Mouse (Mus musculus) limb, embryonic 10.5 days (tissue): ENCODE data around the gene Gm10190. TPM values are rescaled to one million over a fixed set of nuclear protein-coding genes. Genes with fewer than 3 reads are reported as not detected.
"Not testable (repeated sequence)": the region's sequence is repeated elsewhere in the genome, so short reads cannot be mapped to it uniquely, and the experiment has no call there.

Source experiments
- DNase-seq: peaks from one replicate; pipeline ENCODE4 v3.0.0-alpha.2; 2017; ENCODE audit warnings: low spot score
- H3K27ac ChIP-seq: fragments of 300-500 bp; sonication (generic); 2 replicates; pipeline ENCODE4 v1.5.1; 2016; ENCODE audit warnings: mild to moderate bottlenecking
- H3K27me3 ChIP-seq: fragments of 300-500 bp; sonication (generic); 2 replicates; pipeline ENCODE4 v1.6.1; 2016; ENCODE audit warnings: low read depth, mild to moderate bottlenecking; ENCODE audit not compliant: poor library complexity, severe bottlenecking
- H3K36me3 ChIP-seq: fragments of 300-500 bp; sonication (generic); 2 replicates; pipeline ENCODE4 v1.6.1; 2016; ENCODE audit warnings: mild to moderate bottlenecking, moderate library complexity
- H3K4me1 ChIP-seq: fragments of 300-500 bp; sonication (generic); 2 replicates; pipeline ENCODE4 v1.6.1; 2016
- H3K4me3 ChIP-seq: fragments of 300-500 bp; sonication (generic); 2 replicates; pipeline ENCODE4 v1.5.1; 2016; ENCODE audit warnings: mild to moderate bottlenecking, moderate library complexity
- H3K9me3 ChIP-seq: fragments of 300-500 bp; sonication (generic); replicated peaks from 2 replicates; pipeline ENCODE4 v1.6.1; 2016; ENCODE audit warnings: mild to moderate bottlenecking
- WGBS: fragments of 180-500 bp; shearing (Covaris S2); methylation state at CpG from one replicate; pipeline ENCODE4 v1.1.7; 2016; 5-methylcytosine and 5-hydroxymethylcytosine counted together
- polyA plus RNA-seq: library from polyadenylated mRNA; unstranded; fragments of >200 nt; fragmentation: Nextera tagmentation; extraction: Ambion mirVana; gene quantifications from 2 replicates; pipeline ENCODE4 v1.2.1, GENCODE M21; 2016

The Gm10190 gene
- 1.1 TPM in 1 of 2 replicates, not detected in the other for polyA plus RNA-seq

- peak; percentile 92 for DNase-seq
- Histone ChIP-seq H3K27ac (peak within 1 kb of the TSS; percentile 92), H3K36me3 (no peaks in the 10 kb centered on the region), H3K27me3 (peaks cover 46% of the 10 kb centered on the region), H3K4me3 (peak within 1 kb of the TSS; percentile 59), H3K4me1 (peaks cover 13% of the 10 kb centered on the region), H3K9me3 (no peaks in the 10 kb centered on the region)
- 5% methylated on average over 102 of the region's 102 CpGs for WGBS
These were observed at the start of gene Gm10190 for GRCm38 (mm10) chr17:80372989-80373725. TSS of gene Gm10190 (minus strand) at chr17:80373541.

- no peak for DNase-seq
- Histone ChIP-seq H3K9me3 (no peaks in the 10 kb centered on the region), H3K27ac (no peak overlapping the region), H3K27me3 (no peaks in the 10 kb centered on the region), H3K4me3 (no peak overlapping the region), H3K36me3 (peaks cover 65% of the 10 kb centered on the region), H3K4me1 (no peaks in the 10 kb centered on the region)
- WGBS: 92% methylated on average over 1 of the region's 1 CpGs
These were observed 47.7 kb upstream of the Gm10190 start for GRCm38 (mm10) chr17:80420998-80421397.

GRCm38 (mm10) chr17:80418572-80419210, 45.4 kb upstream of the Gm10190 start:
- H3K9me3 ChIP-seq: no peaks in the 10 kb centered on the region
- H3K27me3 ChIP-seq: no peaks in the 10 kb centered on the region
- no peak for DNase-seq
- H3K27ac ChIP-seq: no peak overlapping the region
- no peaks in the 10 kb centered on the region for H3K4me1 ChIP-seq
- peaks cover 85% of the 10 kb centered on the region for H3K36me3 ChIP-seq
- WGBS: 90% methylated on average over 10 of the region's 10 CpGs
- no peak overlapping the region for H3K4me3 ChIP-seq

- no peaks in the 10 kb centered on the region for H3K27me3 ChIP-seq
- H3K4me3 ChIP-seq: no peak overlapping the region
- DNase-seq: no peak
- no peaks in the 10 kb centered on the region for H3K4me1 ChIP-seq
- H3K9me3 ChIP-seq: no peaks in the 10 kb centered on the region
- no peak overlapping the region for H3K27ac ChIP-seq
- WGBS: 81% methylated on average over 1 of the region's 1 CpGs
- H3K36me3 ChIP-seq: peaks cover 96% of the 10 kb centered on the region
These were observed 37.8 kb upstream of the Gm10190 start for GRCm38 (mm10) chr17:80411182-80411581.

GRCm38 (mm10) chr17:80398243-80398642, 24.9 kb upstream of the Gm10190 start:
- no peak for DNase-seq
- Histone ChIP-seq H3K27me3 (no peaks in the 10 kb centered on the region), H3K27ac (no peak overlapping the region), H3K9me3 (no peaks in the 10 kb centered on the region), H3K4me1 (no peaks in the 10 kb centered on the region), H3K36me3 (peaks cover 54% of the 10 kb centered on the region), H3K4me3 (no peak overlapping the region)
- WGBS: 93% methylated on average over 7 of the region's 7 CpGs

GRCm38 (mm10) chr17:80391423-80392403, 18.4 kb upstream of the Gm10190 start:
- no peak overlapping the region for H3K27ac ChIP-seq
- 14% methylated on average over 17 of the region's 17 CpGs for WGBS
- H3K27me3 ChIP-seq: no peaks in the 10 kb centered on the region
- H3K9me3 ChIP-seq: no peaks in the 10 kb centered on the region
- H3K4me1 ChIP-seq: peaks cover 5% of the 10 kb centered on the region
- peak overlapping the region; percentile 55 for H3K4me3 ChIP-seq
- H3K36me3 ChIP-seq: 0 out of 2 replicates have a peak, but pooled peaks cover 2% of the 10 kb centered on the region
- peak; percentile 70 for DNase-seq

- 72% methylated on average over 10 of the region's 10 CpGs for WGBS
- no peak overlapping the region for H3K27ac ChIP-seq
- DNase-seq: no peak
- no peaks in the 10 kb centered on the region for H3K9me3 ChIP-seq
- peaks cover 5% of the 10 kb centered on the region for H3K4me1 ChIP-seq
- no peak overlapping the region for H3K4me3 ChIP-seq
- no peaks in the 10 kb centered on the region for H3K27me3 ChIP-seq
- H3K36me3 ChIP-seq: no peaks in the 10 kb centered on the region
These were observed 16.7 kb upstream of the Gm10190 start for GRCm38 (mm10) chr17:80390024-80390423.

GRCm38 (mm10) chr17:80385671-80386070, 12.3 kb upstream of the Gm10190 start:
- no peaks in the 10 kb centered on the region for H3K4me1 ChIP-seq
- H3K36me3 ChIP-seq: no peaks in the 10 kb centered on the region
- WGBS: 80% methylated on average over 1 of the region's 1 CpGs
- no peaks in the 10 kb centered on the region for H3K9me3 ChIP-seq
- H3K27me3 ChIP-seq: no peaks in the 10 kb centered on the region
- no peak for DNase-seq
- H3K4me3 ChIP-seq: no peak overlapping the region
- H3K27ac ChIP-seq: no peak overlapping the region

- not testable (repeated sequence) for H3K4me1 ChIP-seq, H3K9me3 ChIP-seq, H3K27ac ChIP-seq, DNase-seq, H3K4me3 ChIP-seq, H3K36me3 ChIP-seq
- peaks cover 22% of the 10 kb centered on the region for H3K27me3 ChIP-seq
These were observed 5.0 kb upstream of the Gm10190 start for GRCm38 (mm10) chr17:80378386-80378785.

GRCm38 (mm10) chr17:80373726-80374096, 370 bp upstream of the Gm10190 start:
- peaks cover 13% of the 10 kb centered on the region for H3K4me1 ChIP-seq
- H3K9me3 ChIP-seq: no peaks in the 10 kb centered on the region
- 23% methylated on average over 29 of the region's 29 CpGs for WGBS
- DNase-seq: no peak
- H3K27ac ChIP-seq: peak overlapping the region; percentile 92
- H3K36me3 ChIP-seq: no peaks in the 10 kb centered on the region
- peak overlapping the region; percentile 59 for H3K4me3 ChIP-seq
- H3K27me3 ChIP-seq: peaks cover 46% of the 10 kb centered on the region

- DNase-seq: no peak
- H3K27ac ChIP-seq: no peak overlapping the region
- peaks cover 10% of the 10 kb centered on the region for H3K4me1 ChIP-seq
- no peak overlapping the region for H3K4me3 ChIP-seq
- H3K27me3 ChIP-seq: peaks cover 25% of the 10 kb centered on the region
- WGBS: 86% methylated on average over 9 of the region's 9 CpGs
- no peaks in the 10 kb centered on the region for H3K9me3 ChIP-seq
- no peaks in the 10 kb centered on the region for H3K36me3 ChIP-seq
These were observed 4.7 kb downstream of the Gm10190 start for GRCm38 (mm10) chr17:80368606-80369005.

GRCm38 (mm10) chr17:80367276-80367675, 6.1 kb downstream of the Gm10190 start:
- WGBS: 93% methylated on average over 5 of the region's 5 CpGs
- no peak for DNase-seq
- Histone ChIP-seq H3K4me3 (no peak overlapping the region), H3K36me3 (no peaks in the 10 kb centered on the region), H3K9me3 (no peaks in the 10 kb centered on the region), H3K4me1 (no peaks in the 10 kb centered on the region), H3K27ac (no peak overlapping the region), H3K27me3 (peaks cover 16% of the 10 kb centered on the region)
